Mouse (Mus musculus) liver, adult (tissue): ENCODE measurements around the gene Echs1.

ENCODE experiments used
- GATA4 ChIP-seq: IDR thresholded peaks from 2 replicates; pipeline ENCODE4 v1.6.1; 2014; ENCODE audit warnings: mild to moderate bottlenecking, low read length; ENCODE audit not compliant: insufficient replicate concordance

Echs1 gene

DNA sequence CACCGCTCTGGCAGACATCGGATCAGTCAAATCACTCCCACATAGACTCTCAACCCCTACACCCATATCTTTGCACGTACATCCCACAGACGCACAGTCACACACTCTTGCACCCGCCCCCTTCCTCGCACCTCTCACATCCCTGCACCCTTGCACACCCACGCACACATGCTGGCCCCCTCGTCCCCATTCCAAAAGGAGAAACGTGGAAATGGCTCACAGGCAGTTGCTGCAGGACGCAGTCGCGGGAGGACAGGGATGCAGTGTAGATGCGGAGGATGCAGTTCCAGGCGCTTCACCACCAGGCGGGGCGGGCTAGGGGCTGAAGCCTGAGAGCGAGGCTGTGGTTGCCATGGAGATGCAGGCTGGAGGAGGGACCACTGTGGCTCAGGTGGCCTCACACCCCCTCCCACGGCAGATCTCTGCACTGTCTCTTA lies 34.0 kb downstream of the Echs1 start, which contains the start of gene Caly:
Gene Caly, minus strand, starts transcription at position 307 of the 437 bp plus-strand sequence.
- no peak for TF ChIP-seq GATA4

DNA sequence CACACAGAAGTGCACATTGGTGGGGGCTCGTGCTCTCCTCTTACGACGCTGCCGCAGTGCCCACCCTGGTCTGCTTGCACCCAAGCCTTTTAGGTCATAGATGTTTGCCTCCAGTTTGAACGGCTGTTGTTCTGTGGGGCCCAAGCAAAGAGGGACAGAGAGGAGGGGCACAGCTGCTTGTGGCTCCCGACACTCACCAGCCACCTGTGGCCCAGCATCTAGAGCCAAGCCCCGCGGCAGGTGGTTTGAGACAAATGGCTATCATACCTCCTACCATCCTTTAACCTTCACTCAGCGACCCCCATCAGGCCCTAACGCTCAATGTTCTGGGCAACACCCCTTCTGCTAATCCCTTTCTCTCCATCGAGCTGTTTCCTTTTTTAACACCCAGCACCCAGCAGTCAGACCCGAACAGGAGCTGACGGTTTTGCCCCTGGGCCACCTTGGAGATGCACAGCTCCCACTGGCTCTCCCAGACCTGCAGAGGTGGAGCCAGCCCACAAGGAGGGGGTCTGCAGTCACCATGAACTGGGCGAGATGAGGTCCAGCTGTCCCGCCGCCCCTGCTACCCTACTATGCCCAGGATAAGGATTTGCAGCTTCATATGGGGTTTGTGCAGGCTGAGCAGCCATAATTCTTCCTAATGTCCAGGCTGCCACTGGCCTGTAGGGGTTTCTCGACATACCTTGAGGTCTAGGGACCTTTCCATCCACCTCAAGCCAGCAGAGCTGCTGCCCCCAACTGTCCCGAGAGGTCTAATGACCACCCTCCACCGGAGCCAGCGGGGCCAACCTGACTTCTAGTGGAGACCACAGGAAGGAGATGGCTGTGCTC lies 34.7 kb downstream of the Echs1 start:
- TF ChIP-seq GATA4 = no peak

DNA sequence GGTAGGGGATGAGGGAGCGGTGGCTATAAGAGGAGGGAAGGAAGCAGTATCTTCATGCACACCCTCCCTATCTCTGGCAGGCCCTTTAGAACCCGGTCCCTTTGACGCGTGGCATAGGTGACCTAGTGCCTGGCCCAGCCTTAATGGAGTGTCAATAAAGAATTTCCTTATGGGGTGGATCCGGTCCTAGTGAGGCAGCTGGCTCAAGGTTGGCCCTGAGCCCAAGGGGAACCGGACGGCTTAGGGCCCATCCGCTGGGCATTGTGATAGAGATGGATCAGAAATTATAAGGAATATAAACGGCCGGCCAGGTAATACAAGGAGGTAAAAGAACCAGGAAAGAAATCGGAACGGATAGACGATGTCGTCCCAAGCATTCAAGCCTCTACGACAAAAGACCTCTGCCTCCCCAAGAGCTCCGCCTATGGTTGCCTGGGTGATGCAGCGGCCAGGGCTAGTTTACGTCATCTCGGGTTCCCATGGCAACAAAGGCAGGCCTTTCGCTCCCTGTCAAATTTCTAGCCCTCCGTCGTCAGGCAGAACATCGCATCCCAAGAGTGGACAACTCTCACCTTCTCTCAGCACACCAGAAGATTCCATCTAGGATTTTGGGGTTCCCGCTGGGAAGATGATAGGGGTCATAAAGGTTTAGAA lies 35.6 kb downstream of the Echs1 start:
- TF ChIP-seq GATA4 = no peak

DNA sequence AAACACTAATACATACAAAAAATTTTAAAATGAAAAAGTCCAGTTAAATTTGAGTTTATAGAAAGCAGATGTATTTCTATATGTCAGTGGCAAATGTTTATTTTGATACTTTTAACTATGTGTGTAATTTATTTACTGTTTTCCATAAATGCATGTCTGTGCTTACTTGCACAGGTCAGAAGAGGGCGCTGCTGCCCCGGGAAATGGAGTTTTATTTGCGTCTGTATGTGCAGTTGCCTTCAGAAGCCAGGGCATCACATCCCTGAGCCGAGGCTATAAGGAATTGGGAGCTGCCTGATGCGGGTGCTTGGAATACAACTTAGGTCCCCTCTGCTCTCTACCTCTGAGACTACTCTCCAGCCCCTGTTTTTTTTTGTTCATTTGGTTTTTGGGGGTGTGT lies 37.6 kb downstream of the Echs1 start:
- no peak for TF ChIP-seq GATA4

DNA sequence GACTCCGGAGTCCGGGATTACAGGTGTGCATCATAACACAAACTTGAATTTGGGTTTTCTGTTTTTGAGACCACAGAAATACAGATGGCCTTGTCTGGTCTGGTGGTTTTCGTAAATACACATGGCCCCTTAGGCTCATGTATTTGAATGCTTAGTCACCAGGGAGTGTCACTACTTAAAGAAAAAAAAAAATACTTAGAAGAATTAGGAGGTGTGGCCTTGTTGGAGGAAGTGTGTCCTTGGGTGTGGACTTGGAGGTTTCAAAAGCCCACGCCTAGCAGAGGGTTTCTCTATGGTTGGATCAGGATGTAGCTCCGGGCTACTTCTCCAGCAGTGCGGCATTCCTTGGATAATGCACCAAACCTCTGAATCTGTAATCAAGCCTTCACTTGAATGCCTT lies 38.6 kb downstream of the Echs1 start:
- no peak for TF ChIP-seq GATA4

DNA sequence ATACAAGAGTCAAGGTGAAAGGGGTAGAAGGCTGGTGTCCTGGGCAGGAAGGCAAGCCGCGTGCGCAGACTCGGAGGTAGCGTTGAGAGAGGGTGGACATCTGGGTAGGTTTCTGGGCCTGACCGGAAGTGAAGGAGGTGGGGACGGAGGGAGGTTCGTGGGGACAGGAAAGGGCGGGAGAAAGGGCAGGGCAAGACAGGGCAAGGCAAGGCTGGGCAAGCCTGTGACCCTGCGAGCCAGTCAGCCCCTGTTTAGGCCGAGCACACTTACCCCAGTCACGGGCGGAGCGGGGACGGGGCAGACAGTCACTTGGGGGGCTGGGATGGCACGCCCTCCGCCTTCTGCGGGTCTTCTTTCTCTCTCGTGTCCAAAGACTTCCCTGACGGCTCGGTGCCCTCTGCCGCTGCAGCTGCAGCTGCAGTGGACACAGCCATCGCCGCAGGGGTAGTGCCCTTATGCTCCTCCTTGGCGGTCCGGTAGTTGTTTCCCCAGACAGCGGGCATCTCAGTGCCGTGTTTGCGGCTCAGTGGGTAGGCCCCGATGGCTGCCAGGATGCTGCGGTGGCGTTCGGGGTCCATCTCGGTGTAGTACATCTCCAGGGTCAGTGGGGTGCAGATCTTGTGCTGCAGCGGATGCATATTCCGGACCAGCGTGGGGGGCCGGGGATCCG lies 46.1 kb downstream of the Echs1 start:
- TF ChIP-seq GATA4 = no peak

- no peak for TF ChIP-seq GATA4
These were observed 48.9 kb downstream of the Echs1 start for GRCm38 (mm10) chr7:140067397-140067796.

DNA sequence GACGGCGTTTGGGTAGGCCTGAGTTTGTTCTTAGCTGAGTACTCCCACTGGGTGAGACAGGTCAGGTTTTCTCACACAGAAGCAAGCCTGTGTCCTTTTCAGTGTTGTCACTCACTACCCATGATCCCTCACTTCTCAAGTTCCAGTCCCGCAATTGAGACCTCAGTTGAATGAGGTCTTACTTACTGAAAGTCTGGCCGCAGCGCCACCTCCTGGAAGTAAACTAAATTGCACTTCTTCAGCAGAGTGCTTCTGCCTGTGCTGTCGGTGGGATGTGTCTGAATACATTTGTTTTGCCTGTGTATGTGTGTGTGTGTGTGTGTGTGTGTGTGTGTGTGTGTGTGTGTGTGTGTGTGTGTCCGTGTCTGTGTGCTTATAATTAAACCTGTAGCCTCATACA lies 53.2 kb downstream of the Echs1 start:
- no peak for TF ChIP-seq GATA4

- TF ChIP-seq GATA4 = no peak
These were observed 54.0 kb downstream of the Echs1 start for GRCm38 (mm10) chr7:140062307-140062706.

DNA sequence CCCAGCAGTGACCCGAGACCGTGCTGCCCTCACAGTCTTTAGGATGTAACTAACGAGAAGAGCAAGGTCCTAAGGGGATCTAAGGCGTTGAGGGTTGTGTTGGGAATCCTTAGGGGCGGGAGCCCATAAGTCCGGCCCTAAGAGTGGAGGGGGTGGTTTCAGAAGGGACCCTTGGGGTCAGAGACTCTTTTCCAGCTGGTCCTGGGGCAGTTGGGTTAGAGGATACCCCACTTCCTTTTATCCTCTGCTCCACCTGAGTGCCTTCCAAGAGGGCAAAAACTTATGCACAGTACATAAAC lies 54.5 kb downstream of the Echs1 start:
- TF ChIP-seq GATA4 = no peak

DNA sequence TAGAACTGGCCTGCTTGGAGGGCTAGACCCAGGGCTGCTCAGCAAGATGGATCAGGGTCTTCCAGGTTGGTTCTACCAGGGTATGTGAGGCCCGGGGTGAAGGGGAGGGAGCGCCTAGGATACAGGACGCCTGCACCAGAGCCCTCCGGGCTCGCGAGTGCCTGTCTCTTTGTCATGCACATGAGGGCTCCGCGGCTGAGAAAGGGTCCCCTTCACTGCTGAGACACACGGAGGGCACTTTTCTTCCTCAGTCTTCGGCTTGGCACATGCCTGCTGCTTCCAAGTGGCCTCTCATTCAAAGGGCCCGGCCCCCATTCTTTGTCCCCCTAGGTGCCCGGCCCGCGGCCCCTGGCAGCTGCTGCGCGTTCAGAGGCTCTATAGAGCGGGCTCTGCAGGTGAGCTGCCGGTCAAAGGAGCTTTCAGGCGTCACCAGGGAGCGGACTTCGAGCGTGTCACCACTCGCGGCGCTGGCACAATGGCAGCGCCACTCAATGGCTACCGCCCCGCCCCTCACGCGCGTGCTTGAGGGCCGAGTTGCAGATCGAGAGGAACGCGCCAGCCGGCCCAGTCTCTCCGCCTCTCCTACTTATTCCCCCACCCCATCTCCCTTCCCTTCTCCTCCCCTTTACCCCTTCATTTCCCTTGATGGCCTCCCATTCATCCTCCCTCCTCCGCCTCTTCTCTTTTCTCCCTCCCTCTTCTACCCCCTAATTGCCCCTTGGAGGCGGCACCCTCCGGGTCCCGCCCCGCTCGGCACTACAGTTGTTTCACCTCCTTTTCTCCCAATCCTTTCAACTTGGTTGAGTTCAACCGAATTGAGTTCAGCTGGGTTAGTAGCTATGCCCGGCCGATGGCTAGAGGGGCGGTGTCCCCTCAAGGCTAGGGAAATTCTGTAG lies 55.1 kb downstream of the Echs1 start:
- TF ChIP-seq GATA4 = no peak

DNA sequence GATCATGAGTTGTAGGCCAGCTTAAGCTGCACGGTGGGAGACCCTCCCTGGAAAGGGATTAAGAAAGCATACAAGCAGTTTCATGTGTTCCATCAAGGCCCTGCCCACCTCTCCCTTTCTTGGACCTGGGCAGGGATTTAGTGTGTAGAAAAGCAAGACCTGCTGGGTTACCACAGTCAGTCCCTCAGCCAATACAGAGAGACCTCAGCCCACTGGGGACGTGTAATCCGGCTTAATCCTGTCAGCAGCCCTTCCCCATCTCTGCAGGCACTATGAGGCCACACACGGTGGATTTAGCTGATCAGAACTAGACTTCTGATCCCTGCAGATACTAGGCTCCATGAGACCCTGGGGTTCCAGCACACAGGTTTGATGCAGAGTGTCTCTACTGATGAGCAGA lies 56.7 kb downstream of the Echs1 start:
- TF ChIP-seq GATA4 = no peak

DNA sequence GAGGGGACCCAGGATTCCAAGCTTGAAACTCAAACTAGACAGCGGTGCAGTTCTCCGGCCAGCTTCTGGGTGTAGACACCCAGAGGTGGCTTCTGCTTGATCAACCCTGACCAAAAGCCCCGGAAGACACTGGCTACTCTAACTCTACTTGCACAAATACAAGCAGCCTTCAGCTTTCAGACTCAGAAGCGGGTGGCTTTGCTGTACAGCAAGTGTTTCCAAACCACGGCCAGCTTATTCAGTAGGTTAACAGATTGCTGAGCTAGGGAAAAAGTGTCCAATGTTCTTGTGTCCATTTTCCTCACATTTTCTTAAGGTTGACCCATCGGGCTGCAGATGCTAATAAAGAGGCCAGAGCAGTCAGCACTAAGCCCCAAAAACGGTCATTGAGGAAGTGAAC lies 57.7 kb downstream of the Echs1 start:
- TF ChIP-seq GATA4 = no peak

GRCm38 (mm10) chr7:140057413-140058407 lies 58.6 kb downstream of the Echs1 start:
- no peak for TF ChIP-seq GATA4
